Mouse (Mus musculus) midbrain, embryonic 13.5 days (tissue): Measurements from ENCODE around the gene Masp2. TPM values are rescaled to one million over a fixed set of nuclear protein-coding genes. Genes with fewer than 3 reads are reported as not detected.

Experiments
- ATAC-seq: fragments of 200-750 bp; cut with Nextera tagmentation; 2 replicates; pipeline ENCODE4 v1.8.0; 2017; ENCODE audit warnings: mild to moderate bottlenecking, moderate TSS enrichment, moderate library complexity
- H3K27ac ChIP-seq: fragments of 300-500 bp; sonication (generic); 2 replicates; pipeline ENCODE4 v1.5.1; 2015; ENCODE audit warnings: inconsistent platforms, mild to moderate bottlenecking, moderate library complexity
- H3K27me3 ChIP-seq: fragments of 300-500 bp; sonication (generic); 2 replicates; pipeline ENCODE4 v1.6.1; 2015; ENCODE audit warnings: mild to moderate bottlenecking, inconsistent platforms
- H3K36me3 ChIP-seq: fragments of 300-500 bp; sonication (generic); 2 replicates; pipeline ENCODE4 v1.6.1; 2015; ENCODE audit warnings: mild to moderate bottlenecking, inconsistent platforms
- H3K4me1 ChIP-seq: fragments of 300-500 bp; sonication (generic); replicated peaks from 2 replicates; pipeline ENCODE4 v1.6.1; 2015; ENCODE audit warnings: inconsistent platforms
- H3K4me2 ChIP-seq: fragments of 300-500 bp; sonication (generic); replicated peaks from 2 replicates; pipeline ENCODE4 v1.6.1; 2015; ENCODE audit warnings: moderate library complexity, mild to moderate bottlenecking, inconsistent platforms
- H3K4me3 ChIP-seq: fragments of 300-500 bp; sonication (generic); replicated peaks from 2 replicates; pipeline ENCODE4 v1.5.1; 2015; ENCODE audit warnings: mild to moderate bottlenecking, inconsistent platforms
- H3K9ac ChIP-seq: fragments of 300-500 bp; sonication (generic); replicated peaks from 2 replicates; pipeline ENCODE4 v1.6.1; 2015; ENCODE audit warnings: mild to moderate bottlenecking, inconsistent platforms
- H3K9me3 ChIP-seq: fragments of 300-500 bp; sonication (generic); 2 replicates; pipeline ENCODE4 v1.6.1; 2016; ENCODE audit warnings: mild to moderate bottlenecking, inconsistent platforms
- WGBS: fragments of 180-500 bp; shearing (Covaris S2); methylation state at CpG from one replicate; pipeline ENCODE4 v1.1.7; 2015; 5-methylcytosine and 5-hydroxymethylcytosine counted together
- polyA plus RNA-seq: library from polyadenylated mRNA; unstranded; fragments of >200 nt; fragmentation: Nextera tagmentation; extraction: Ambion mirVana; gene quantifications from 2 replicates; pipeline ENCODE4 v1.2.1, GENCODE M21; 2015

The Masp2 gene
- 0.35 and 0.46 TPM in 2 replicates for polyA plus RNA-seq

DNA sequence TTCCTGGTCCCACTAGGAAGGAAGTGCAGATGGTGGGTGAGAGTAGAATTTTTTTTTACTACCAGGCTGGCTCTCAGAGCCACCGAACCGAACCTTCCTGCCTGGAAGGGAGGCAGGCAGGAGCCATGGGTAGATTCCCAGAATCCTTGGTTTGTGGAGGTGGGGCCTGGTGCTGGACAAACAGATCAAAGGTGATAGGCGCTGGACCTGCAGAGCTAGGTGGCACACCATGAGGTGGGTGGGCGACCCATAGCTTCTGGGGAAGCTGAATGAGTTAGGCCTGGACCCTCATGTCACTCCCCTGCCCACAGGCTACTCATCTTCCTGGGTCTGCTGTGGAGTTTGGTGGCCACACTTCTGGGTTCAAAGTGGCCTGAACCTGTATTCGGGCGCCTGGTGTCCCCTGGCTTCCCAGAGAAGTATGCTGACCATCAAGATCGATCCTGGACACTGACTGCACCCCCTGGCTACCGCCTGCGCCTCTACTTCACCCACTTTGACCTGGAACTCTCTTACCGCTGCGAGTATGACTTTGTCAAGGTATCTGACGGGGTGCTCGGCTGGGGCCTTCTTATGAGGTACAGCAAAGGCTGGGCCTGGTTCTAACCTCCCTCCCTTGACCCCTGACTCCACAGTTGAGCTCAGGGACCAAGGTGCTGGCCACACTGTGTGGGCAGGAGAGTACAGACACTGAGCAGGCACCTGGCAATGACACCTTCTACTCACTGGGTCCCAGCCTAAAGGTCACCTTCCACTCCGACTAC is at the start of gene Masp2:
TSS of gene Masp2 (plus strand) at position 198 of the 764 bp plus-strand sequence.
- Histone ChIP-seq H3K9me3 (no peaks in the 10 kb centered on the region), H3K27me3 (no peaks in the 10 kb centered on the region), H3K4me3 (no peak within 1 kb of the TSS), H3K36me3 (peaks cover 26% of the 10 kb centered on the region), H3K4me2 (no peak within 1 kb of the TSS), H3K9ac (no peak within 1 kb of the TSS), H3K27ac (no peak within 1 kb of the TSS), H3K4me1 (no peaks in the 10 kb centered on the region)
- no peak for ATAC-seq
- 91% methylated on average over 14 of the region's 14 CpGs for WGBS

DNA sequence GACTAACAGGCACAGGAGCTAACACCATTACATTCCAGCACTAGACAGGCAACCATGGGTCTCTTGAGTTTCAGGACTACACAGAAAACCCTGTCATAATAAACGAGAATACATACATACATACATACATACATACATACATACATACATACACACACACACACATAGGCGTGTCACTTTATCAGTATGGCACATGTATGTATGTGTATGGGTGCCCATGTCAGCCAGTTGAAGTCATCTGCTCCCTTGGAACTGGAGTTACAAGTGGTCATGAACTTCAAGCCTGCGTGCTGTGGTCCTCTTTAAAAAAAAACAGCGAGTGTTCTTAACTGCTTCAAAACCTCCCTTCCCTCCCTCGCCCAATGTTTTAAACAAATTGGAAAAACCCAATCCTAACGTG is 44.6 kb upstream of the Masp2 start:
- H3K27me3 ChIP-seq = no peaks in the 10 kb centered on the region
- H3K9ac ChIP-seq = peak overlapping the region; percentile 93
- H3K4me3 ChIP-seq = peak overlapping the region; percentile 77
- H3K27ac ChIP-seq = peak overlapping the region; percentile 95
- peak overlapping the region; percentile 71 for H3K4me2 ChIP-seq
- no peaks in the 10 kb centered on the region for H3K9me3 ChIP-seq
- 33% methylated on average over 6 of the region's 6 CpGs for WGBS
- peaks cover 12% of the 10 kb centered on the region for H3K4me1 ChIP-seq
- peak; percentile 55 for ATAC-seq
- H3K36me3 ChIP-seq = peaks cover 73% of the 10 kb centered on the region

DNA sequence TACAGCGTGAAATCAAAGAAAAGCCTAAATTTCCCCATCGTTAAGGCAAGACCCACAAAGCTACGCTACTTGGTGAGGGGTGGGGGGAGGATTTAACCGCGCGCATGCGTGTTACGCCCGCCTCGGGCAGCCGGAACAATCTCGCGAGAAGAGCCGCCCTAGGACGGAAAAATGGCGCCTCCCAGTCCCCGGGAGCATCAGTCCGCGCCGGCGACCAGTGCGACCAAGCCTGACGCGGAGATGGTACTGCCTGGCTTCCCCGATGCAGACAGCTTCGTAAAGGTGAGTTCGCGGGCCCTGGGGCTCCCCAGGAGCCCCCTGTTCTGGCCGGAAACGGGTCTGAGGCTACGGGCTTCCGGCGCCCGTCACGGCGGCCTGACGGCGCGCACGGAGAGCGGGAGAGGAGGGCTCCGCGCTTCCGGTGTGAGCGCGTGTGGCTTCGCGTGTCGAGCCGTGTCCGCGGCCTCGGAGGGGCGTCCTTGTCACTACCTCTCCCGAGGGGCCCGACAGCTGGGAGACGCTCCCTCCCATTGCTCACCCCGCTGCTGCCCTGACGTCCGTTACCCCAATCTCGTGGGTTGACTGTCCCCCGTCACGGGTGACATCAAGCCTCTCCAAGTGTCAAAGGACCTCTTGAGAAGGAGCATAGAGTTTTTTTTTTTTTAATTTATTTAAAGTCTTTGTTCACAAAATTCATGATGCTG is 43.9 kb upstream of the Masp2 start, which contains the start of gene Exosc10:
TSS of gene Exosc10 (plus strand) at position 133 of the 704 bp plus-strand sequence.
- H3K4me1 ChIP-seq = peaks cover 12% of the 10 kb centered on the region
- H3K27me3 ChIP-seq = no peaks in the 10 kb centered on the region
- peak within 1 kb of the TSS; percentile 77 for H3K4me3 ChIP-seq
- H3K4me2 ChIP-seq = peak within 1 kb of the TSS; percentile 71
- H3K9me3 ChIP-seq = no peaks in the 10 kb centered on the region
- H3K36me3 ChIP-seq = peaks cover 73% of the 10 kb centered on the region
- peak within 1 kb of the TSS; percentile 93 for H3K9ac ChIP-seq
- ATAC-seq = peak; percentile 94
- under 1% methylated on average over 63 of the region's 63 CpGs for WGBS
- peak within 1 kb of the TSS; percentile 95 for H3K27ac ChIP-seq

DNA sequence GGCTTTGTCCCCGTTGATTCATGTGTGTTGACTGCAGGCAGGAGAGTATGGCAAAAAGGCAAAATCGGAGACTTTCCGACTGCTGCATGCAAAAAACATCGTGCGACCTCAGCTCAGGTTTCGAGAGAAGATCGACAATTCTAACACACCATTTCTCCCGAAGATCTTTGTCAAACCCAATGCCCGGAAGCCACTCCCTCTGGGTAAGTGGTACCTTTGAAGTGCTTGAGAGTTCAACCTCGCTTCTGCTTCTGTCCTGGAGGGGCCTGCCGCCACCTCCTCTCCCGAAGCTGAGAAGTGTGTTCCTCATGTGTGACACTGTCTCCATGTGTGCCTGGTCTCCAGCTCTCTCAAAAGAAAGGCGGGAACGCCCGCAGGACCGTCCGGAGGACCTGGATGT is 39.7 kb upstream of the Masp2 start:
- peaks cover 11% of the 10 kb centered on the region for H3K4me1 ChIP-seq
- H3K27me3 ChIP-seq = no peaks in the 10 kb centered on the region
- H3K4me3 ChIP-seq = no peak overlapping the region
- H3K9me3 ChIP-seq = no peaks in the 10 kb centered on the region
- no peak for ATAC-seq
- no peak overlapping the region for H3K27ac ChIP-seq
- no peak overlapping the region for H3K4me2 ChIP-seq
- WGBS = 94% methylated on average over 17 of the region's 17 CpGs
- H3K36me3 ChIP-seq = peaks cover 77% of the 10 kb centered on the region
- no peak overlapping the region for H3K9ac ChIP-seq

DNA sequence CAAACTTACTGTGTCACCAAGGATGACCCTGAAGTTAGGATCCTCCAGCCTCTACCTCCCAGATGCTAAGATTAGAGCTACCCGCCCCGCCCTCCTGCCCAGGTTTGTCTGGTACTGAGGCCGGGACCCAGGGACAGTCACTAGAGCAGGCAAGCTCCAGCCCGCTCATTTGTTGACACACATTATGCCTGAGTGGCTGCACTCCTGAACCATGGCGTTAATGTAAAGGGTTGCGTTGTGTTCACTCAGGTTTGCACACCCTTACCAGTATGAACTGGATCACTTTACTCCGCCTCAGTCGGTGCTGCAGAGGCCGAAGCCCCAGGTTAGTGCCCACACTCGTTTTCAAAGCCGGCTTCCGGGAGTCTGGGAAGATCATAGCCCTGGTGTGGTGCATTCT is 38.8 kb upstream of the Masp2 start:
- no peak overlapping the region for H3K27ac ChIP-seq
- no peak overlapping the region for H3K9ac ChIP-seq
- peaks cover 7% of the 10 kb centered on the region for H3K4me1 ChIP-seq
- H3K4me3 ChIP-seq = no peak overlapping the region
- no peaks in the 10 kb centered on the region for H3K9me3 ChIP-seq
- no peak overlapping the region for H3K4me2 ChIP-seq
- ATAC-seq = no peak
- H3K27me3 ChIP-seq = no peaks in the 10 kb centered on the region
- H3K36me3 ChIP-seq = peaks cover 86% of the 10 kb centered on the region
- 99% methylated on average over 12 of the region's 12 CpGs for WGBS

DNA sequence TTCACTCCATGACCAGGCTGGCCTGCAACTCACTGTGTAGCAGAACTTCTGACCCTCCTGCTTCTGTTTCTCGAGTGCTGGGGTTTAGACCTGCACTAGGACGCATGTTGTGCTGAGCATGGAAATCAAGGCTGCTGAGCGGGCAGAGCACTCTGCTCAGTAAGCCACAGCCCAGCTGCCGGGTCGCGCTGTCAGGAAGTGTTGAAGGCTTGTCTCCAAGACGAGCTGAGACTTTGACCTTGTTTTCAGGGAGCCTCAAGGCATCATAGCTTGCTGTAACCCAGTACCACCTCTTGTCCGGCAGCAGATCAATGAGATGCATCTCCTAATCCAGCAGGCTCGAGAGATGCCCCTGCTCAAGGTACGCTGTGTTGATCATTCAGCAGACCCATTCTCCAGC is 32.2 kb upstream of the Masp2 start:
- no peaks in the 10 kb centered on the region for H3K9me3 ChIP-seq
- 91% methylated on average over 10 of the region's 10 CpGs for WGBS
- H3K27ac ChIP-seq = no peak overlapping the region
- ATAC-seq = no peak
- no peak overlapping the region for H3K4me3 ChIP-seq
- no peaks in the 10 kb centered on the region for H3K4me1 ChIP-seq
- H3K9ac ChIP-seq = no peak overlapping the region
- no peak overlapping the region for H3K4me2 ChIP-seq
- no peaks in the 10 kb centered on the region for H3K27me3 ChIP-seq
- H3K36me3 ChIP-seq = peaks cover 97% of the 10 kb centered on the region

DNA sequence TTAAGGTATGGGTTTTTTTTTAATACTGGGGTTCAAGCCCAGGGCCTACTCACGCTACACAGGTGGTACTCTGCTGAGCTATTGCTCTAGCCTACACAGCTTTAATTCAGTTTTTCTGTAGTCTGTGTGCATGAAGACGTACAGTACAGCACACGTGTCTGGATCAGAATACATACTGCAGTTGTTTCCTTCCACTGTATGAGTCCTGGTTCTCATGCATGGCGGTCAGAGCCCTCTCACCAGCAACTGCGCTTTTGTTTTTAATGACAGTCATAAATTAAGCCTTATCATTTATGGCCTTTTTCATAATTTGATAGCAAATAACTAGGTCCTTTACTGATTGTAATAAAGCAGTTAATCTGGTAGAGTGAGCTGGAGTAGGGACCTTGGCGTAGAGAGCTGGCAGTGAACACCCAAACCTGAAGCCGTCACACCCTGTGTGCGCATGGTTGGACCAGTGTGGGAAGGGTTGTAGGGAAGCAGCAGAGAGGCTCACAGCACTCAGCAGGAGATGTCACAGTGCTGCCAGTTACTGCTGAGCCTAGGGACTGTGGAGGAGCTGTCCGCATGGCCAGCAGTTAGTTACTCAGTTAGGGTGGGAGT is 31.6 kb upstream of the Masp2 start:
- no peaks in the 10 kb centered on the region for H3K9me3 ChIP-seq
- no peak overlapping the region for H3K4me2 ChIP-seq
- H3K27me3 ChIP-seq = no peaks in the 10 kb centered on the region
- no peaks in the 10 kb centered on the region for H3K4me1 ChIP-seq
- no peak for ATAC-seq
- H3K36me3 ChIP-seq = peaks cover 97% of the 10 kb centered on the region
- no peak overlapping the region for H3K27ac ChIP-seq
- no peak overlapping the region for H3K9ac ChIP-seq
- H3K4me3 ChIP-seq = no peak overlapping the region
- 96% methylated on average over 9 of the region's 9 CpGs for WGBS

DNA sequence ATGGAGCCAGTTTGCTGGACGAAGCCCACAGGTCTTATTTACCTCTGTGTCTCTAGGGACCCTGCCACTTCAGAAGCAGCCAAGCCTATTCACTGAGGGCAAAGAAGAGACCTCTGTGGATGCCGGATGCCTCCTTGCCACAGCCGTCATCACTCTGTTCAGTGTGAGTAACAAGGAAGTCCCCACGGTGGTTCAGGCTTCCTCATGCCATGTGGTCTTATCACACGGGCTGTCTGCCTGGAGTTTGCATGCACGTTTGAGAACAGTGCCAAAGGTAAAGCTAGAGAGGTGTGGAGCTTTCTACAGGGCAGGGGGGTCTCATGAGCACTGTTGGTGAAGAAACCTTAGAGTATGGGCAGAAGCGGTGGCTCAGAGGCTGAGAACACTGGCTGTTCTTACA is 29.1 kb upstream of the Masp2 start:
- no peaks in the 10 kb centered on the region for H3K27me3 ChIP-seq
- no peaks in the 10 kb centered on the region for H3K9me3 ChIP-seq
- no peak overlapping the region for H3K4me2 ChIP-seq
- no peaks in the 10 kb centered on the region for H3K4me1 ChIP-seq
- no peak overlapping the region for H3K9ac ChIP-seq
- peaks cover 97% of the 10 kb centered on the region for H3K36me3 ChIP-seq
- WGBS = 96% methylated on average over 7 of the region's 7 CpGs
- no peak overlapping the region for H3K4me3 ChIP-seq
- no peak for ATAC-seq
- no peak overlapping the region for H3K27ac ChIP-seq

DNA sequence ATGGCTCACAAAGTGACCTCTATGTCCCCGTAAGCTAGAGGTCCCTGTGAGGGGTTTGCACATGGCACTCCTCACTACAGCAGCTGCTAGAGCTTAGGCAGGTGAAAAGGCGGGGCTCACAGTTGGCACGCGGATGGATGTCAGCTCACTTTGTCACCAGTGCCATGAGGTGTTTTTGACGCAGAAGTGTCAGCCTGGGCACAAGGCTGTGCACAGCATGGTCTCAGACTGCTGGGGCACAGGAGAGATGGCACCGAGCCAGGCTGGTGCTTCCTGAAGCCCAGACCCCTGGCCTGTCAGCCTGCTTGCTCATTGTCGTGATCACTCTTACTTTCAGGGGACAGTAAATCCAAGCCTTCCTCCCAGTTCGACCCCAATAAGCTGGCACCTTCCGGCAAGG is 21.6 kb upstream of the Masp2 start:
- no peak overlapping the region for H3K4me2 ChIP-seq
- no peak overlapping the region for H3K27ac ChIP-seq
- no peaks in the 10 kb centered on the region for H3K9me3 ChIP-seq
- no peak overlapping the region for H3K9ac ChIP-seq
- no peaks in the 10 kb centered on the region for H3K4me1 ChIP-seq
- no peak for ATAC-seq
- H3K4me3 ChIP-seq = no peak overlapping the region
- peaks cover 77% of the 10 kb centered on the region for H3K36me3 ChIP-seq
- no peaks in the 10 kb centered on the region for H3K27me3 ChIP-seq
- WGBS = 91% methylated on average over 9 of the region's 9 CpGs

DNA sequence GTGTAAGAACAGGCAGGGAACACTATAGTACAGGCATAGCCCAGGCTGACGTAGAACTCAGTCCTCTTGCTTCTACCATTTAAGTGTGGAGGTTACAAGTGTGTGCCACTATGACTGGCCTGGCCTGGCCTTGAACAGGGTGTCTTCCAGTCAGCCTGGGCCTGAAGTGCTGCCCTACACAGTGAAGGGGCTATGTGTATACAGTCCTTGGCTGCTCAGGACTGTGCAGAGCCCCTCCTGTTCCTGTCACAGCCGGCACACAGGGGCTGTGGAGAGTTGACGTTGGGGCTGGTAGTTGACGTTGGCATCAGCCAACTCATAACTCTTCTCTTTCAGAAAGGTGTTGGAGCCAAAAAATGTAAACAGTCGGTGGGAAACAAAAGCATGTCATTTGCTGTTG is 20.9 kb upstream of the Masp2 start:
- H3K4me1 ChIP-seq = no peaks in the 10 kb centered on the region
- H3K4me3 ChIP-seq = no peak overlapping the region
- no peaks in the 10 kb centered on the region for H3K9me3 ChIP-seq
- H3K9ac ChIP-seq = no peak overlapping the region
- H3K27me3 ChIP-seq = no peaks in the 10 kb centered on the region
- no peak overlapping the region for H3K4me2 ChIP-seq
- ATAC-seq = no peak
- 93% methylated on average over 5 of the region's 5 CpGs for WGBS
- H3K36me3 ChIP-seq = peaks cover 70% of the 10 kb centered on the region
- no peak overlapping the region for H3K27ac ChIP-seq

DNA sequence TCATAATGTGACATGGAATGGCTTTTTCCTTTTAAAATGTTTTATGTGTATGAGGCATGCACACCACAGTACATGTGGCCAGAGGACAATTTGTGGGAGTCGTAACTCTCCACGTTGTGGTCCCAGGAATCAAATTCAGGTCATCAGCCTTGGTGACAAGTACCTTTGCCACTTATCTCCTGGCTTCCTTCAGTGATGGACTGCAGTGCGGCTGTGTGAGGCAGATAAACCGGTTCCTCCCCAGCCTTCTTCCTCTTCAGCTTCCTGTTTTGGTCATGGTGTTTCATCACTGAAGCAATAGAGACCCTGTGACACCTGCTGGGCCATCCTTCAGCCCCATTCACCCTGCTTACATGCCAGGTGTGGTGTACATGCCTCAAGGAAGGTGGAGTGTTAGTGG is 19.1 kb upstream of the Masp2 start:
- H3K9ac ChIP-seq = no peak overlapping the region
- H3K4me2 ChIP-seq = no peak overlapping the region
- H3K27ac ChIP-seq = no peak overlapping the region
- H3K9me3 ChIP-seq = no peaks in the 10 kb centered on the region
- WGBS = 86% methylated on average over 4 of the region's 4 CpGs
- H3K4me1 ChIP-seq = no peaks in the 10 kb centered on the region
- peaks cover 52% of the 10 kb centered on the region for H3K36me3 ChIP-seq
- H3K27me3 ChIP-seq = no peaks in the 10 kb centered on the region
- no peak for ATAC-seq
- H3K4me3 ChIP-seq = no peak overlapping the region

DNA sequence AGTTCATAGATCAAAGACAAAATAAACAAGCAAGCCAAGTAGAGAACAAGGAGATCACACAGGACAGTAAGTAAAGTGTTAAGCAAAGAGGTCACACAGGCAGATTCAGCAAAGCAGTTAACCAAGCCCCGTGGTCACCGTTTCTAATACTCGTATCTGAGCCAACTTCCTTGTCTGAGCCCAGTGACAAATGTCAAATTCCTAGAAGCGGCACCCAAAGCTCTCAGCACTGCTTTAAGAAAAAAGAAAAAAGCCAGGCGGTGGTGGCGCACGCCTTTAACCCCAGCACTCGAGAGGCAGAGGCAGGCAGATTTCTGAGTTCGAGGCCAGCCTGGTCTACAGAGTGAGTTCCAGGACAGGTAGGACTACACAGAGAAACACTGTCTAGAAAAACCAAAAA is 15.7 kb upstream of the Masp2 start:
- Histone ChIP-seq H3K9ac (no peak overlapping the region), H3K36me3 (peaks cover 18% of the 10 kb centered on the region), H3K4me2 (no peak overlapping the region), H3K4me1 (0 out of 2 replicates have a peak, but pooled peaks cover 4% of the 10 kb centered on the region), H3K9me3 (no peaks in the 10 kb centered on the region), H3K4me3 (no peak overlapping the region), H3K27ac (no peak overlapping the region), H3K27me3 (no peaks in the 10 kb centered on the region)
- no peak for ATAC-seq
- WGBS = 86% methylated on average over 9 of the region's 9 CpGs
